Mouse (Mus musculus) cerebellum, adult 2 months (tissue): ENCODE results near the gene Gm45208. TPM values are rescaled to one million over a fixed set of nuclear protein-coding genes. Genes with fewer than 3 reads are reported as not detected.

Source experiments
- DNase-seq, 2 experiments: peaks; one replicate each; pipeline ENCODE4 v3.0.0; 2021
- H3K27ac ChIP-seq: fragments of 200-500 bp; 2 replicates; pipeline ENCODE4 v1.5.1; 2012; ENCODE audit warnings: low read length, control low read depth, inconsistent platforms; ENCODE audit not compliant: insufficient read depth
- H3K27me3 ChIP-seq: fragments of 200-500 bp; 2 replicates; pipeline ENCODE4 v1.6.1; 2012; ENCODE audit warnings: inconsistent platforms, mild to moderate bottlenecking, low read length, moderate library complexity; ENCODE audit not compliant: control insufficient read depth, insufficient read depth
- H3K4me1 ChIP-seq: fragments of 200-500 bp; 2 replicates; pipeline ENCODE4 v1.6.1; 2011; ENCODE audit warnings: low read length; ENCODE audit not compliant: control insufficient read depth, insufficient read depth
- H3K4me3 ChIP-seq: fragments of 200-500 bp; replicated peaks from 2 replicates; pipeline ENCODE3; 2011; ENCODE audit warnings: mild to moderate bottlenecking, low read depth, low read length, control low read depth; ENCODE audit not compliant: insufficient read depth
- CTCF ChIP-seq: fragments of 200-500 bp; IDR thresholded peaks from 2 replicates; pipeline ENCODE4 v1.5.1; 2011; ENCODE audit warnings: low read depth, mild to moderate bottlenecking, control low read depth, low read length, moderate library complexity, borderline replicate concordance; ENCODE audit not compliant: insufficient read depth
- POLR2A ChIP-seq: fragments of 200-500 bp; IDR thresholded peaks from 2 replicates; pipeline ENCODE4 v1.6.1; 2011; ENCODE audit warnings: low read length, control low read depth, borderline replicate concordance; ENCODE audit not compliant: insufficient read depth
- WGBS: fragments of 180-500 bp; shearing (Covaris S2); methylation state at CpG from one replicate; pipeline ENCODE4 v1.1.7; 2018; 5-methylcytosine and 5-hydroxymethylcytosine counted together
- polyA plus RNA-seq: library from polyadenylated mRNA; depleted of rRNA; stranded (reverse); fragments of >200 nt; gene quantifications from 2 replicates; pipeline ENCODE4 v1.2.3, GENCODE M21; 2012; rRNA removed

The Gm45208 gene
- polyA plus RNA-seq = 0.54 TPM in 1 of 2 replicates, not detected in the other

DNA sequence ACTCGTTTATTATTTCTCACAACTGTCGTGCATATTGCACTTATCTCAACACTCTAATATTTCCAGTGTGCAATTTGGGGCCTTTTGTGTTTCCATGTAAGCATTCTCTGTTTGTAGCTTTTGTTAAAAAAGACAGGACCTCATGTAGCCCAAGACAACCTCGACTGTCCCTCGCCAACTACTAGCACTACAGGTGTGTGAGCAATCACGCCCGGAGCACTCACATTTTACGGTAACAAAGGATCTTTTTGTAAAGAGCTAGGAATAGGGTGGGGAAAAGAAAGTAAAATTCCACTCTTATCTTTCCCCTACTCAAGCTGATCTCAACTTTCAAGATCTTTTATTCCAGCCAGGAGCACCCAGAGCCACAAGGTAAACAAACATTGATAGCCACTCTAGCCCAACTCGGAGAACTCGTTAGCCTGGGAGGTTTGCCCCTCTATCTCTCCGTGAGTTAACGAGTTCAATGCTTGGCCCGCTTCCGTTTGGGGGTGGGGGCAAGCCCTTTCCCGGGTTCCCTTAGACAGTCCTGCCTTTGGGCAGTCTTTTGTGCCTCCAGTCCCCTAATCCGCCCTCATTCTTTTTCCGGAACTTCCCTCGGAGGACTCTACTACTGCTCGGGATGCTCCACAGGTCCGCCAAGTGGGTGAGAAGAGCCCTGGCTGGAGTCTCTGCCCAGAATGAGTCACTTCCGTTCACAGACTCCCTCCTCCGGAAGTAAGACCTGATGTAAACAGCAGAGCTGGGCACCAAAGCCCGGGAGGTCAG lies at the start of gene Gm45208:
Gm45208 (plus strand) TSS at position 732 of the 768 bp plus-strand sequence.
- H3K4me1 ChIP-seq = no peaks in the 10 kb centered on the region
- whole genome bisulfite sequencing = 13% methylated on average over 22 of the region's 22 CpGs
- peak within 1 kb of the TSS; percentile 99 for H3K27ac ChIP-seq
- TF ChIP-seq POLR2A = peak; percentile 61; the same call in 1 of the 2 replicates
- TF ChIP-seq CTCF = no peak
- peak within 1 kb of the TSS; percentile 100 for H3K4me3 ChIP-seq
- H3K27me3 ChIP-seq = no peaks in the 10 kb centered on the region
- peak; percentile 79 to 83 for DNase-seq

DNA sequence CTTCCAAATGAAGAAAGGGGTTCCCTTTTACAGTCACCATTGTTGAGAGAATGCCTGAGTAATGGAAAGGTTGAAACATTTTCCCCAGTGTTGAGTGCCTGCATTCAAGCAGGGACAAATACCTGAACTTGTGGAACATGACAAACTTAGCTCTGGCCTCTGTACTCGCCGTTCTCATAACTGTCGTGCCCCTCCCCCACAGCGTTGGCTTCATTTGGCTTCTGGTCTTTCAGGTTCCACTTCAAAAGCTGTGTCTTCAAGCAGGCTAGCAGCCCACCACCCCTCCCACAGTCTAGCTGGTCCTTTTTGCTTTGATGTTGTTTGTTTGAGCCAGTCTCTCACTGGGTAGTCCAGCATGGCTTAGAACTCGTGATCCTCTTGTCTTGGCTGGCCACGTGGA lies 49.3 kb upstream of the Gm45208 start:
- 78% methylated on average over 6 of the region's 6 CpGs for WGBS
- Histone ChIP-seq H3K27me3 (no peaks in the 10 kb centered on the region), H3K27ac (no peak overlapping the region), H3K4me1 (peaks cover 3% of the 10 kb centered on the region; the same call in 1 of the 2 replicates), H3K4me3 (no peak overlapping the region)
- DNase-seq = no peak
- TF ChIP-seq POLR2A (no peak), CTCF (no peak)

DNA sequence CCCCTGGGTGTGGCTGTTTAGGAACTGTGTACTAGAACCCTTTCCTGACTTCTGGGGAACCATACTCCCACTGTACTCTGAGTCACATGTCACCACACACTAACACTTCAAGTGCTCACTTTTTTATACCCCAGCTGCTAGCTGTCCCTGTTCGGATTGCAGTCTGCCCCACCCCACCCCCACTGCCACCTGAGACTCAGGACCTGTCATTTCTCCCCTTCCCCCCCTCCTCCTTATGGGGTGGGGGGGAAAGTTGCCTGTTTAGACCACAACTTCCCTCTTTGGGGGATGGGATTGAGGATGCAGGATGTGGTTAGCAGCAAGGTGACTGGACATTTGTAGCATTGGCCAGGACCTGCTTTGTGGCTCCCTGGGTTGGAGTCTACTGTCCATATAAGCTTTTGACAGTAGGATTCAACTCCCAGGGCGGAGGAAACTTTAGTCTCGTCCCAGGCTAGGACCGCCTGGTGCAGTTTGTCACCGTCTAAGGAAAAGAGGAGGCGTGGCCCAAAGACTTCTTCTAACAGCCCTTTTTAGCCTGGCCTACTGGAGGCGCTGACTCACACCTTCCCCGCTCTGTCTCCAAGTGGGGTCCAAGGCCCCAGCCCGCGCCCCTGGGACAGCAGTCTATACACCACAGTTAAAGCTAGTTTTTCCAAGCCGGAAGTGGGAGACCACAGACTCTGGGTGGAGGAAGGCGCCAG lies 48.3 kb upstream of the Gm45208 start:
- H3K27me3 ChIP-seq = no peaks in the 10 kb centered on the region
- TF ChIP-seq POLR2A = no peak
- no peak for TF ChIP-seq CTCF
- no peak for DNase-seq
- H3K4me3 ChIP-seq = no peak overlapping the region
- WGBS = 76% methylated on average over 12 of the region's 12 CpGs
- no peak overlapping the region for H3K27ac ChIP-seq
- peaks cover 3% of the 10 kb centered on the region; the same call in 1 of the 2 replicates for H3K4me1 ChIP-seq

DNA sequence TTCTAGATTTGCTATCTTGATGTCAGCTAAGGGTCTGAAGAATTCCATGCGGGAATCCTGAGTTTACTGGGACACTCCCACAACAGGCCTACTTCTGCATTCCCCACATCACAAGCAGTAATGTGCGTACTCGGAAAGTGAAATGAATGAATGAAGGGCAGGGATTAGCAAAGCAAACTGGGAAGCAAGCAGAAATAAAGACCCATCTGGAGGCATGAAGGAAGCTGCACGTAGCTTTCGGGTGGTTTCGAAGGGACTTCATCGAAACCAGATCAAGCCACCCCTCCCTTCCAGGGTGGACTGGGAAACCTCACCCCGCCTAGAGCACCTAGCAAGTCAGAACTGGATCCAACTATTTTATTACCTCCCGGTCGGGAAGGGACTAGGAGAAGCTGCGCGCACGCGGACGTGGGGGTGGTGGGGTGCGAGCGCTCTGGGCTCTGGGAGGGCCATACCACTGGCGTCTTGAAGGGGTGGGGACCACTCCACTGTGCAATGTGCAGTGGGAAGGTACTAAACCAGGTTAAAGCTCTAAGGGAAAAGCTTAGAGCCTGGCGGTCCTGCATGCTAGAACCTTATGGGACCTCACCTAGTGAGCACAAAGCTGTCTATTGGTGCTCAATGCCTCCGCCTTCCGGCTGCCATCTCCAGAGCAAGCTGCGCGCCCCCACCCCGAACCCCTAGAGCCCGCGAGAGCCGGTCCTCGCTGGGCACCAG lies 47.6 kb upstream of the Gm45208 start:
- Histone ChIP-seq H3K27ac (no peak overlapping the region), H3K4me3 (peak overlapping the region; percentile 46), H3K27me3 (no peaks in the 10 kb centered on the region), H3K4me1 (peaks cover 3% of the 10 kb centered on the region; the same call in 1 of the 2 replicates)
- no peak for DNase-seq
- no peak for TF ChIP-seq POLR2A
- WGBS = 40% methylated on average over 28 of the region's 28 CpGs

DNA sequence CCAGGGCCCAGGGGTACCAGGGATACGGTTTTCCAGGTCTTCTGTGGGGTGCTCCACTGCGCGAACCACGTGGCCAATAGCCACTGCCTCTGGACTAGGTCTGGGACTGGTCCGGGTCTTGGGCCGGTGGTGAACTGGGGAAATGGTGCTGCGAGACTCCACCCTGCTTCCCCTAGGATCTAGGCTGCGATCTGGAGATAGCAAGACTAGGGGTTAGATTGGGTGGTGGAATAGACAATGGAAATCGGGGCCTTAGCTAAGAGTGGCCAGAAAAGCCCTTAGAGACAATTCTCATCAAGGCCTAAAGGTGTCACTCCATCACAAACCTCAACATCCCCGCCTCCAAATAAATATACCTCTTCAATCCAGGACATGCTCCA lies 47.1 kb upstream of the Gm45208 start:
- Histone ChIP-seq H3K4me1 (peaks cover 3% of the 10 kb centered on the region; the same call in 1 of the 2 replicates), H3K27ac (no peak overlapping the region), H3K4me3 (peak overlapping the region; percentile 46), H3K27me3 (no peaks in the 10 kb centered on the region)
- no peak for TF ChIP-seq CTCF
- no peak for TF ChIP-seq POLR2A
- peak in 1 of 2 experiments; percentile 23 for DNase-seq
- WGBS = 22% methylated on average over 10 of the region's 10 CpGs

DNA sequence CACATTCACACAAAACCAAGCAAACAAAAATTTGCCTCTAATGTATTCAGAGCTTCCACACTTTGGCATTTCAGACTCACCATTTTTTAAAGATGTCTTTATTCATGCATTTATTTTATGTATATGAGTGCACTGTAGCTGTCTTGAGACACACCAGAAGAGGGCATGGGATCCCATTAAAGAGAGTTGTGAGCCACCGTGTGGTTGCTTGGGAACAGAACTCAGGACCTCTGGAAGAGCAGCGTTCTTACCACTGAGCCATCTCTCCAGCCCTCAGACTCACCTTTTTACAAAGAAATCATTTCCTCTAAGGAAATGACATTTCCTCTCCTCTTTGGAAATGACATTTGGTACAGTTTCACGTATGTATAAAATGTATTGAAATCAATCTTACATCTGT lies 43.1 kb upstream of the Gm45208 start:
- whole genome bisulfite sequencing = 44% methylated on average over 3 of the region's 3 CpGs
- no peak for TF ChIP-seq POLR2A
- no peak for TF ChIP-seq CTCF

DNA sequence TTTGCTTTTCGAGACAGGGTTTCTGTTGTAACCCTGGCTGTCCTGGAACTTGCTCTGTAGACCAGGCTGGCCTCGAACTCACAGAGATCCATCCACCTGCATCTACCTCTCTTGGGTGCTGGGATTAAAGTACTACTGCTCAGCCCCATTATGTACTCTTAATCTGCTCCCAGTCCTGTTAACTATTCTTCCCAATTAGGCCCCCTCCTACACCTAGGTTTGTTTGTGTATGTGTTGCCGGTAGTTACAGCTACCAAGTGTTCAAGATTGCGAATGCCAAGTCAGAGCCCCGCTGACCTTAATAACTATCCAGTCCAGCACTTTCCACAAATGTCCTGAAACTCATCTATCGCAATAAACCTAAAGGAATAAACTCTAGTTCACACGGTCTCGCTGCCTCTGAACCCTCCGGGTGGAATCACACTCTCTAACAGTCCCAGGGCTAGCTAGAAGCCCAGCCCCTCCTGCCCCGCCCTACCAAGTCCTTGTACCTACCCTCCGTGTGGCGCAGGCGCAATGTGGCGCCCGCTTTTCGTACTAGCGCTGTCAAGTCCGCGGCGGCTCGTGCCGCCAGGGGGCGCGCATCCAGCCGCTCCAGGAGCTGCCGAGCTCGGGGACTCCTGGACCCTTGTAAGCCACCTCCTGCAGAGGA lies 42.5 kb upstream of the Gm45208 start:
- TF ChIP-seq POLR2A = no peak
- peak; percentile 57; the same call in 1 of the 2 replicates for TF ChIP-seq CTCF
- peak; percentile 88 to 90 for DNase-seq
- WGBS = 13% methylated on average over 27 of the region's 27 CpGs
- H3K4me3 ChIP-seq = peak overlapping the region; percentile 53
- no peaks in the 10 kb centered on the region for H3K27me3 ChIP-seq
- peaks cover 6% of the 10 kb centered on the region for H3K4me1 ChIP-seq
- H3K27ac ChIP-seq = no peak overlapping the region

More for the DNA sequence above, 43.1 kb upstream of the Gm45208 start:
- DNase-seq = no peak
- peaks cover 8% of the 10 kb centered on the region for H3K4me1 ChIP-seq
- no peak overlapping the region for H3K27ac ChIP-seq
- H3K4me3 ChIP-seq = no peak overlapping the region
- H3K27me3 ChIP-seq = no peaks in the 10 kb centered on the region
